Mouse (Mus musculus): ENCODE data around the gene Spty2d1.

- TF ChIP-seq CHD2 (IDR thresholded peaks at IDR 0.05; ENCODE audit: low read length) (no peak), ZC3H11A (IDR thresholded peaks at IDR 0.05; ENCODE audit: low read depth, low read length) (no peak), TBP (IDR thresholded peaks at IDR 0.05; ENCODE audit: low read depth, low read length) (no peak), MYC (IDR thresholded peaks at IDR 0.05; ENCODE audit: low read depth, low read length) (no peak), TAL1 (IDR thresholded peaks at IDR 0.05; ENCODE audit: low read length) (no peak), MEF2A (IDR thresholded peaks at IDR 0.05; ENCODE audit: extremely low read depth, insufficient replicate concordance, low read depth, low read length, poor library complexity, severe bottlenecking) (no peak), CTCF (IDR thresholded peaks at IDR 0.05 in 2 of 3, conservative IDR thresholded peaks at IDR 0.05 in 1 of 3; ENCODE audit: control insufficient read depth in 1 of 3, insufficient read depth in 1 of 3, low read depth in 2 of 3, low read length in 3 of 3, poor library complexity in 1 of 3, severe bottlenecking in 1 of 3) (no peak), GATA1 (IDR thresholded peaks at IDR 0.05; ENCODE audit: low read depth, low read length) (no peak), NRF1 (IDR thresholded peaks at IDR 0.05; ENCODE audit: insufficient read depth, low read depth, low read length, poor library complexity, severe bottlenecking) (no peak)
These were observed 49.4 kb downstream of the Spty2d1 start for GRCm38 (mm10) chr7:46958853-46959252.
